Mouse (Mus musculus) ES-Bruce4 (cell line): ENCODE measurements around the gene Cnksr1. TPM values are rescaled to one million over a fixed set of nuclear protein-coding genes. Genes with fewer than 3 reads are reported as not detected.

ENCODE experiments used
- H3K27ac ChIP-seq: 2 replicates; pipeline ENCODE4 v1.5.1; 2012; ENCODE audit warnings: low read length, inconsistent platforms; ENCODE audit not compliant: insufficient read depth
- H3K27me3 ChIP-seq: 2 replicates; pipeline ENCODE4 v1.6.1; 2012; ENCODE audit warnings: mild to moderate bottlenecking, low read length, inconsistent platforms; ENCODE audit not compliant: control insufficient read depth, poor library complexity, insufficient read depth, severe bottlenecking
- H3K36me3 ChIP-seq: 2 replicates; pipeline ENCODE4 v1.6.1; 2012; ENCODE audit warnings: inconsistent platforms, mild to moderate bottlenecking, low read length, moderate library complexity; ENCODE audit not compliant: control insufficient read depth, poor library complexity, insufficient read depth, severe bottlenecking
- H3K4me1 ChIP-seq: one replicate; pipeline ENCODE4 v1.8.1; 2011; ENCODE audit warnings: low read length; ENCODE audit not compliant: control insufficient read depth, insufficient read depth
- H3K4me3 ChIP-seq: 2 replicates; pipeline ENCODE4 v1.5.1; 2011; ENCODE audit warnings: low read depth, mild to moderate bottlenecking, low read length
- H3K9ac ChIP-seq: 2 replicates; pipeline ENCODE4 v1.6.1; 2012; ENCODE audit warnings: low read depth, mild to moderate bottlenecking, inconsistent platforms; ENCODE audit not compliant: poor library complexity, severe bottlenecking
- H3K9me3 ChIP-seq: replicated peaks from 2 replicates; pipeline ENCODE4 v1.6.1; 2012; ENCODE audit warnings: mild to moderate bottlenecking, low read length, inconsistent platforms; ENCODE audit not compliant: control insufficient read depth, poor library complexity, insufficient read depth, severe bottlenecking
- CTCF ChIP-seq: IDR thresholded peaks from one replicate; pipeline ENCODE4 v1.8.1; 2011; ENCODE audit warnings: low read depth, low read length
- EP300 ChIP-seq: IDR thresholded peaks from 2 replicates; pipeline ENCODE4 v1.6.1; 2011; ENCODE audit warnings: low read depth, low read length; ENCODE audit not compliant: insufficient read depth
- POLR2A ChIP-seq: IDR thresholded peaks from one replicate; pipeline ENCODE4 v1.8.1; 2011; ENCODE audit warnings: low read length; ENCODE audit not compliant: insufficient read depth
- polyA plus RNA-seq: library from polyadenylated mRNA; stranded (reverse); fragments of >200 nt; gene quantifications from 2 replicates; pipeline ENCODE4 v1.2.4, GENCODE M21; 2011; ENCODE audit warnings: low read depth; ENCODE audit not compliant: missing spikeins, insufficient read depth, insufficient read length

Cnksr1 gene
- polyA plus RNA-seq, 1 experiment, result 10.4 TPM

GRCm38 (mm10) chr4:134185569-134185968, 52.6 kb downstream of the Cnksr1 start:
- no peaks in the 10 kb centered on the region for H3K9me3 ChIP-seq
- H3K36me3 ChIP-seq, result no peaks in the 10 kb centered on the region
- no peaks in the 10 kb centered on the region for H3K4me1 ChIP-seq
- TF ChIP-seq EP300 (no peak), CTCF (no peak), POLR2A (no peak)
- no peak overlapping the region for H3K27ac ChIP-seq
- H3K9ac ChIP-seq, result peak overlapping the region; percentile 80
- peak overlapping the region; percentile 88 for H3K4me3 ChIP-seq
- no peaks in the 10 kb centered on the region for H3K27me3 ChIP-seq

- no peak overlapping the region for H3K9ac ChIP-seq
- TF ChIP-seq CTCF (no peak), POLR2A (no peak), EP300 (no peak)
- H3K27me3 ChIP-seq, result no peaks in the 10 kb centered on the region
- H3K36me3 ChIP-seq, result no peaks in the 10 kb centered on the region
- H3K27ac ChIP-seq, result no peak overlapping the region
- no peaks in the 10 kb centered on the region for H3K4me1 ChIP-seq
- no peak overlapping the region for H3K4me3 ChIP-seq
- H3K9me3 ChIP-seq, result no peaks in the 10 kb centered on the region
These were observed 54.5 kb downstream of the Cnksr1 start for GRCm38 (mm10) chr4:134183711-134184110.

- Histone ChIP-seq H3K27ac (no peak overlapping the region), H3K36me3 (no peaks in the 10 kb centered on the region), H3K4me3 (no peak overlapping the region), H3K9ac (no peak overlapping the region), H3K4me1 (no peaks in the 10 kb centered on the region), H3K27me3 (no peaks in the 10 kb centered on the region), H3K9me3 (no peaks in the 10 kb centered on the region)
- TF ChIP-seq EP300, result no peak
- TF ChIP-seq CTCF, result no peak
- no peak for TF ChIP-seq POLR2A
These were observed 56.4 kb downstream of the Cnksr1 start for GRCm38 (mm10) chr4:134181825-134182224.

GRCm38 (mm10) chr4:134181112-134181511, 57.1 kb downstream of the Cnksr1 start:
- Histone ChIP-seq H3K9me3 (no peaks in the 10 kb centered on the region), H3K9ac (no peak overlapping the region), H3K27ac (no peak overlapping the region), H3K36me3 (0 out of 2 replicates have a peak, but pooled peaks cover 5% of the 10 kb centered on the region), H3K27me3 (no peaks in the 10 kb centered on the region), H3K4me1 (no peaks in the 10 kb centered on the region), H3K4me3 (no peak overlapping the region)
- TF ChIP-seq EP300 (no peak), CTCF (no peak), POLR2A (no peak)

Other genes with a start within 250 kb of the Cnksr1 start
- 18.5 and 23.5 TPM in 2 replicates for gene Dhdds, start 237.5 kb downstream of the Cnksr1 start, polyA plus RNA-seq
- 201 and 217 TPM in 2 replicates for gene Lin28a, start 219.6 kb downstream of the Cnksr1 start, polyA plus RNA-seq
- not detected in 2 replicates for gene Zfp683, start 184.6 kb downstream of the Cnksr1 start, polyA plus RNA-seq
- 19.2 and 26.1 TPM in 2 replicates for gene Crybg2, start 177.6 kb downstream of the Cnksr1 start, polyA plus RNA-seq
- not detected in 2 replicates for gene Cd52, start 143.3 kb downstream of the Cnksr1 start, polyA plus RNA-seq
- 10.4 and 11.6 TPM in 2 replicates for gene Ubxn11, start 135.8 kb downstream of the Cnksr1 start, polyA plus RNA-seq
- 105 and 106 TPM in 2 replicates for gene Sh3bgrl3, start 109.6 kb downstream of the Cnksr1 start, polyA plus RNA-seq
- gene Cep85, start 51.3 kb downstream of the Cnksr1 start, polyA plus RNA-seq, result 66.3 and 69.0 TPM in 2 replicates
- gene Gm7534, start 35.4 kb downstream of the Cnksr1 start, polyA plus RNA-seq, result not detected in 2 replicates
- not detected in 2 replicates for gene Catsper4, start 11.0 kb downstream of the Cnksr1 start, polyA plus RNA-seq
- not detected in 2 replicates for gene E130218I03Rik, start 5.3 kb upstream of the Cnksr1 start, polyA plus RNA-seq
- 16.8 and 17.2 TPM in 2 replicates for gene Zfp593, start 7.2 kb upstream of the Cnksr1 start, polyA plus RNA-seq
- not detected in 2 replicates for gene Gm30191, start 8.5 kb upstream of the Cnksr1 start, polyA plus RNA-seq
- 0.55 TPM in 1 of 2 replicates, not detected in the other for gene Grrp1, start 15.7 kb upstream of the Cnksr1 start, polyA plus RNA-seq
- gene Pdik1l, start 49.5 kb upstream of the Cnksr1 start, polyA plus RNA-seq, result 12.0 and 14.1 TPM in 2 replicates
- gene Trim63, start 76.7 kb upstream of the Cnksr1 start, polyA plus RNA-seq, result 5.4 and 7.4 TPM in 2 replicates
- gene Slc30a2, start 104.8 kb upstream of the Cnksr1 start, polyA plus RNA-seq, result 3.9 and 4.9 TPM in 2 replicates
- 3.3 and 3.9 TPM in 2 replicates for gene Extl1, start 145.5 kb upstream of the Cnksr1 start, polyA plus RNA-seq
- 16.4 and 16.5 TPM in 2 replicates for gene Pafah2, start 157.9 kb upstream of the Cnksr1 start, polyA plus RNA-seq
- gene Stmn1, start 229.9 kb upstream of the Cnksr1 start, polyA plus RNA-seq, result 266 and 270 TPM in 2 replicates